Mouse (Mus musculus) kidney, adult 2 months (tissue): Measurements from ENCODE around the gene Hist1h2an. TPM values are rescaled to one million over a fixed set of nuclear protein-coding genes. Genes with fewer than 3 reads are reported as not detected.
A peak's percentile ranks its signal among the peaks of the same experiment; 100 is the strongest.
"Not testable (repeated sequence)": the region's sequence is repeated elsewhere in the genome, so short reads cannot be mapped to it uniquely, and the experiment has no call there.

ENCODE experiments used
- DNase-seq: peaks from one replicate; pipeline ENCODE4 v3.0.0; 2021
- H3K27ac ChIP-seq: fragments of 200-500 bp; 2 replicates; pipeline ENCODE4 v1.5.1; 2012; ENCODE audit warnings: low read depth, low read length, control low read depth, inconsistent platforms; ENCODE audit not compliant: insufficient read depth
- H3K27me3 ChIP-seq: fragments of 200-500 bp; replicated peaks from 2 replicates; pipeline ENCODE4 v1.6.1; 2012; ENCODE audit warnings: mild to moderate bottlenecking, moderate library complexity, low read length, inconsistent platforms; ENCODE audit not compliant: control insufficient read depth, insufficient read depth
- H3K36me3 ChIP-seq: fragments of 200-500 bp; 2 replicates; pipeline ENCODE4 v1.6.1; 2012; ENCODE audit warnings: mild to moderate bottlenecking, moderate library complexity, low read length, inconsistent platforms; ENCODE audit not compliant: control insufficient read depth, insufficient read depth
- H3K4me1 ChIP-seq: fragments of 200-500 bp; 2 replicates; pipeline ENCODE4 v1.6.1; 2011; ENCODE audit warnings: low read length; ENCODE audit not compliant: control insufficient read depth, insufficient read depth
- H3K4me3 ChIP-seq: fragments of 200-500 bp; 2 replicates; pipeline ENCODE4 v1.5.1; 2011; ENCODE audit warnings: mild to moderate bottlenecking, low read depth, low read length, control low read depth; ENCODE audit not compliant: insufficient read depth
- CTCF ChIP-seq: fragments of 200-500 bp; conservative IDR thresholded peaks from 2 replicates; pipeline ENCODE4 v1.5.1; 2011; ENCODE audit warnings: low read depth, mild to moderate bottlenecking, control low read depth, low read length, moderate library complexity, mixed read lengths; ENCODE audit not compliant: insufficient read depth, insufficient read length
- POLR2A ChIP-seq: fragments of 200-500 bp; IDR thresholded peaks from one replicate; pipeline ENCODE4 v1.6.1; 2011; ENCODE audit warnings: low read depth, low read length, control low read depth
- WGBS: fragments of 180-500 bp; shearing (Covaris S2); methylation state at CpG from one replicate; pipeline ENCODE4 v1.1.7; 2018; 5-methylcytosine and 5-hydroxymethylcytosine counted together
- polyA plus RNA-seq: library from polyadenylated mRNA; depleted of rRNA; stranded (reverse); fragments of >200 nt; gene quantifications from 2 replicates; pipeline ENCODE4 v1.2.3, GENCODE M21; 2012; rRNA removed

The Hist1h2an gene
- polyA plus RNA-seq = 0.33 TPM in 1 of 2 replicates, not detected in the other

GRCm38 (mm10) chr13:21786899-21787629 lies at the start of gene Hist1h2an, which contains the start of gene Hist1h2bp:
Gene Hist1h2an (minus strand): TSS chr13:21787218.
Gene Hist1h2bp (plus strand): TSS chr13:21787461.
- WGBS = under 1% methylated on average over 43 of the region's 63 CpGs
- H3K27ac ChIP-seq = not testable (repeated sequence)

GRCm38 (mm10) chr13:21833461-21833860 lies 46.4 kb upstream of the Hist1h2an start, which contains the start of the genes Hist1h2ap and Hist1h2br:
Gene Hist1h2ap (minus strand): TSS chr13:21833507.
Gene Hist1h2br (plus strand): TSS chr13:21833743.
- not testable (repeated sequence) for H3K4me3 ChIP-seq, H3K27ac ChIP-seq, DNase-seq, H3K4me1 ChIP-seq, H3K27me3 ChIP-seq, H3K36me3 ChIP-seq
- no CpG with 5 or more reads among the region's 24 CpGs for WGBS

More at GRCm38 (mm10) chr13:21786899-21787629, at the start of gene Hist1h2an, which contains the start of gene Hist1h2bp:
- H3K27me3 ChIP-seq, H3K36me3 ChIP-seq, H3K4me1 ChIP-seq: not testable (repeated sequence)
- peak; percentile 95 for DNase-seq
- peak within 1 kb of the TSS; percentile 40 for H3K4me3 ChIP-seq

- not testable (repeated sequence) for H3K36me3 ChIP-seq, H3K4me3 ChIP-seq, H3K4me1 ChIP-seq, H3K27ac ChIP-seq, H3K27me3 ChIP-seq
- peak; percentile 37 for DNase-seq
- 1% methylated on average over 27 of the region's 58 CpGs for WGBS
Observed at GRCm38 (mm10) chr13:21831418-21832394, 44.7 kb upstream of the Hist1h2an start, which contains the start of gene Hist1h4n. Gene Hist1h4n (minus strand): TSS chr13:21832196.

DNA sequence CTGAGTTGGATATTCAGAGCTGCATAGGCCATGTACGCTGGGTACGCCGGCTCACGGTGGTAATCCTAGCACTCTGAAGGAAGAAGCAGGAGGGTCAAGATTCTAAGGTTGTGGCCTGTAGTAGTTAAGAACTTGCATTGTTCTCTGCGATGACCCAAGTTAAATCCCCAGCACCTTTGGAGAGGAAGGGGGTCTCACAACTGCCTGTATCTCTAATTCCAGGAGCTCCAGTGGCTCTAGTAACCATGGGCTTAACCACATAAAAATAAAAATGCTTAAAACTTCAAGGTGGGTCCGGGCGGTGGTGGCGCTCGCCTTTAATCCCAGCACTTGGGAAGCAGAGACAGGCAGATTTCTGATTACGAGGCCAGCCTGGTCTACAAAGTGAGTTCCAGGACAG lies 43.3 kb upstream of the Hist1h2an start:
- TF ChIP-seq CTCF (no peak), POLR2A (no peak)
- 95% methylated on average over 10 of the region's 10 CpGs for WGBS
- no peak overlapping the region for H3K27ac ChIP-seq

DNA sequence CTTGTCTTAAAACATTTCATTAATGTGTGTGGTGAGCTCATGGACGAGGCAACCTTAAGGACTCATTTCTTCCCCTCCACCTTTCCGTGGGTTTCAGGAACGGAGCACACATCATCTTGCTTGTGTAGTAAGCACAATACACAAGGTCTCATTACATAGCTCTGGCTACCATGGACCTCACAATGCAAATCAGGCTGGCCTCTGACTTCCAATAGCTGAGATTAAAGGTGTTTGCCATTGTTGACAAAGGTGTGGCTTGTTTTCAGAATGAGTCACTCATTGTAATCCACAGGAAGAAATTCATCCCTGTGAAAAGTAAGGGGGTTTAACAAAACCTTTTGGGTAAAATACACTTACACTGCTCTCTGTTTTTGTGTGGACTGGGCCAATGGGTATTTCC lies 41.5 kb upstream of the Hist1h2an start:
- H3K27ac ChIP-seq = no peak overlapping the region
- TF ChIP-seq CTCF (no peak), POLR2A (no peak)
- no peaks in the 10 kb centered on the region for H3K36me3 ChIP-seq
- no peaks in the 10 kb centered on the region for H3K4me1 ChIP-seq
- no peaks in the 10 kb centered on the region for H3K27me3 ChIP-seq
- 90% methylated on average over 3 of the region's 3 CpGs for WGBS
- DNase-seq = no peak
- no peak overlapping the region for H3K4me3 ChIP-seq

More for the DNA sequence above, 43.3 kb upstream of the Hist1h2an start:
- no peak for DNase-seq
- Histone ChIP-seq H3K36me3 (no peaks in the 10 kb centered on the region), H3K4me1 (no peaks in the 10 kb centered on the region), H3K27me3 (no peaks in the 10 kb centered on the region), H3K4me3 (no peak overlapping the region)

- WGBS = 80% methylated on average over 7 of the region's 16 CpGs
- not testable (repeated sequence) for H3K4me1 ChIP-seq, H3K4me3 ChIP-seq, H3K27ac ChIP-seq, DNase-seq, H3K27me3 ChIP-seq, H3K36me3 ChIP-seq
Observed at GRCm38 (mm10) chr13:21820082-21820890, 33.3 kb upstream of the Hist1h2an start.

DNA sequence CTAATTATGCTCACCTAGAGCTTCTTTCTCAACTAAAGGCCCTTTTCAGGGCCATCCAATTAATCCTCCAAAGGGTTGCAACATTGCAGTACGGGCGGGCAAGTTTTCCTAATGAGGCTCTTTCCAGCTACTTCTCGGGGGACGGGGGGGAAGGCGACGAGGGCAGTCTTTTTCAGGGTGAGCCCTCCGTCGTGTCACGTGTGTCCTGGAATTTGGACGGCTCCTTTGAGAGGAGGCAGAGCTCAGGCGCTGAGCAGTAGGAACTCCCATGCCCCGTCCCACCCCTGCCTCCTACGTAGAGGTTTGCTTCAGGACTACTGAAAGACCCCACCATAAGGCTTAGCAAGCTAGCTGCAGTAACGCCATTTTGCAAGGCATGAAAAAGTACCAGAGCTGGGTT lies 25.1 kb upstream of the Hist1h2an start:
- H3K4me1 ChIP-seq, H3K36me3 ChIP-seq, H3K27ac ChIP-seq, DNase-seq, H3K4me3 ChIP-seq, H3K27me3 ChIP-seq: not testable (repeated sequence)
- under 1% methylated on average over 14 of the region's 14 CpGs for WGBS

DNA sequence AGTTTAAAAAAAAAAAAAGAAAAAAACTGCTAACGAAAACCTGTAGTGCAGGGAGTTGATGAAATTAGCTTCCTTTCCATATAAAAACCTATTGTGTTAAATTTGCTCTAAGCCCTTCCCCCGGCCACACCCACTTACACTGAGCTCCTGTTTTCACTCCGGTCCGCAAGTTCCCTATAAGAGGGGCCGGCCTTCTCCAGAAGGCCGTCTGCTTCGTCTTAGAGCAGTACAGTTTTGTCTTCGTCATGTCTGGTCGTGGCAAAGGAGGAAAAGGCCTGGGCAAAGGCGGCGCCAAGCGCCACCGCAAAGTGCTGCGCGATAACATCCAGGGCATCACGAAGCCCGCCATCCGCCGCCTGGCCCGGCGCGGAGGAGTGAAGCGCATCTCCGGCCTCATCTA lies 24.5 kb upstream of the Hist1h2an start, which contains the start of gene Hist1h4m:
Hist1h4m (plus strand) TSS at position 208 of the 400 bp plus-strand sequence.
- H3K4me3 ChIP-seq, H3K27ac ChIP-seq: not testable (repeated sequence)
- peak; percentile 43 for DNase-seq

GRCm38 (mm10) chr13:21811074-21811473 lies 24.1 kb upstream of the Hist1h2an start:
- DNase-seq, H3K27me3 ChIP-seq, H3K36me3 ChIP-seq, H3K4me1 ChIP-seq, H3K4me3 ChIP-seq, H3K27ac ChIP-seq: not testable (repeated sequence)
- no CpG with 5 or more reads among the region's 8 CpGs for WGBS

More for the DNA sequence above, 24.5 kb upstream of the Hist1h2an start, which contains the start of gene Hist1h4m:
- H3K27me3 ChIP-seq, H3K36me3 ChIP-seq, H3K4me1 ChIP-seq: not testable (repeated sequence)
- WGBS = no CpG with 5 or more reads among the region's 24 CpGs

DNA sequence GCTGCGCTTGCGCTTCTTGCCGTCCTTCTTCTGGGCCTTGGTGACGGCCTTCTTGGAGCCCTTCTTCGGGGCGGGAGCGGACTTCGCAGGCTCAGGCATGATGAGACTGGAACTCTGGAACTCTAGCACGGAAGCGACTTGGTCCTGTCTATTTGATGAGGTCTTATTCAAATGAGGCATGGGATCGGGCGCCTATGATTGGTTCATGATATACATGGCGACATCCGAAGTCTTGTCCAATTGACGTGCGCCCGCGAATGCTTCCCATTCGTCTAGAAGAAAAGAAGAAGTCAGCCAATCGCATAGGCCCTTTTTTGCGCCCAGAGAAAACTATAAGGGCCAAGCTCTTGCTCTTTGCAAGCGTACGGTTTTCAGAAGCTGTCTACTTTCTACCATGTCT lies 23.1 kb upstream of the Hist1h2an start, which contains the start of the genes Hist1h2bq and Hist1h2ao:
Hist1h2bq (minus strand) TSS at position 125 of the 400 bp plus-strand sequence.
Hist1h2ao (plus strand) TSS at position 393 of the 400 bp plus-strand sequence.
- not testable (repeated sequence) for DNase-seq, H3K27me3 ChIP-seq, H3K4me3 ChIP-seq, H3K36me3 ChIP-seq, H3K4me1 ChIP-seq, H3K27ac ChIP-seq
- WGBS = no CpG with 5 or more reads among the region's 23 CpGs
